Mouse (Mus musculus): ENCODE results near the gene Zc2hc1b.
"Not testable (repeated sequence)": the region's sequence is repeated elsewhere in the genome, so short reads cannot be mapped to it uniquely, and the experiment has no call there.

Zc2hc1b gene
- long read RNA-seq, experiment 1, result 0 reads
- long read RNA-seq, experiment 2, result 0 reads

DNA sequence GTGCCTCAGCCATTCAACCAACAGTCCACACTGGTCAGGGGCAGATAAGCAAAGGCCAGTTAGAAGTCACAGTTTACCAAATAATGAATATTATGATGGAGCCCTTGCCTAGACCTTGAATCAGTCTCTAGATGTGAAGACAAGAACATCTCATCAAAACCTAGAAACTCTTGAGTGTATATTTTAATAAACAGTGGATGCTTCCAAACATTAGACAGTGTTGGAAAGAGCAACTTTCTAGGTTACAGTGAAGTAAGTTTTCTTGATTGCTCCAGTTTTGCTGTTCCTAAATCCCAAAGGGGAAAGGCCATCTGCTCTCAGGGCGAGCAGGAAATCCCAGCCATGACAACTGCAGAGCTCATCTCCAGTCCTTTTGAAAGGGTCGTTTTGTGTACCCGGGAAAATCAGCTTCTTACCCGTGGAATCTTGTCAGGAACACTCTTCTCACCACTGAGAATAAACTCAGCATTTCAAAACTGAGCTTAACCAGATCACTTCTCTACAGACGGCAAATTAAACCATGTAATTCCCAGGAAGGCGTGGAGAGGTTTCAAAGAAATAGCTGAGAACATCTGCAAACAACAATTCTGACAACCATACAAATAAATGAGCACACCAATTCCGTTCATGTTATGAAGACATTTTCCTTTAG, at the start of gene Zc2hc1b:
Gene Zc2hc1b, minus strand, starts transcription at position 51 of the 652 bp plus-strand sequence.
- intact Hi-C loops (cut with DNase I), result no loop called here

- intact Hi-C loops (cut with DNase I), result no loop called here
Measured at GRCm38 (mm10) chr10:13225377-13226063, 47.7 kb upstream of the Zc2hc1b start.

DNA sequence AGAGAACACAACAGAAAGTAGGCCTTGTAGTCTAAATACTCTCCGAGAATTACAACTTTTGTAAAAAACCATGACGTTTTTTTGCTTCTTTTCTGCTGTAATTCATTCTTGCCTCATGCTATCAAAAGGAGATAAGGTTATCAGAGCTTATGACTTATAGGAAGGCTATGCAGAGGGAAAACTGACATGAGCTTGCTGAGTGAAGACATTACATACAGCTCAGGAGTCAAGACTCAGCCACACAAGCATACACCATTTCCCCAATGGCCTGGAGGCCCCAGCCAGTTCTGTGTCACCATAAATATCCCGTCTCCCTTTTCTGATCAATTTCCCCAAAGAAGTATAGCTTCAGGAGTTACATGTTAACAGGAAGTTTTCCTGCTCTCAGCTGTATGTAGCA, 44.3 kb upstream of the Zc2hc1b start:
- intact Hi-C loops (cut with DNase I), result no loop called here

GRCm38 (mm10) chr10:13220061-13220460, 42.2 kb upstream of the Zc2hc1b start:
- intact Hi-C loops (cut with DNase I), result no loop called here

GRCm38 (mm10) chr10:13213956-13214355, 36.1 kb upstream of the Zc2hc1b start:
- intact Hi-C loops (cut with DNase I), result no loop called here

DNA sequence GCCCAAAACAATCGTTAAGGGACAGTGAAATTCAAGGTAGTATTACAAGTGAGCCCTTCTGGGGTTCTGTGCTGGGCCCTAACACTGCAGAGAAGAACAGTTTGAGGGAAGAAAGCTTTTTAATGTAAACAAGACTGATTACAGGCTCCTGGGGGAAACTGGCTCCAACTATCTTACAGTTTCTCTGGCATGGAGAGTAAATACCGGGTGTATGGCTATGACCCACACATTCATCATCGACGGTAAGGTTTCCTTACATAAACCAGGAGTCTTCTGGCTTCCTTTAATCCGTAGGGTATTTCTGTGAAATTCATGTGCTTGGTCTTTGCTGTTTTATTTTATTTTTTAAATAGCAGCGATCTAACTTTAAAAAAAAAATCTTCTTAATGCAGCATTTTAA, 35.0 kb upstream of the Zc2hc1b start:
- intact Hi-C loops (cut with DNase I), result no loop called here

GRCm38 (mm10) chr10:13212326-13212725, 34.5 kb upstream of the Zc2hc1b start:
- intact Hi-C loops (cut with DNase I), result no loop called here

DNA sequence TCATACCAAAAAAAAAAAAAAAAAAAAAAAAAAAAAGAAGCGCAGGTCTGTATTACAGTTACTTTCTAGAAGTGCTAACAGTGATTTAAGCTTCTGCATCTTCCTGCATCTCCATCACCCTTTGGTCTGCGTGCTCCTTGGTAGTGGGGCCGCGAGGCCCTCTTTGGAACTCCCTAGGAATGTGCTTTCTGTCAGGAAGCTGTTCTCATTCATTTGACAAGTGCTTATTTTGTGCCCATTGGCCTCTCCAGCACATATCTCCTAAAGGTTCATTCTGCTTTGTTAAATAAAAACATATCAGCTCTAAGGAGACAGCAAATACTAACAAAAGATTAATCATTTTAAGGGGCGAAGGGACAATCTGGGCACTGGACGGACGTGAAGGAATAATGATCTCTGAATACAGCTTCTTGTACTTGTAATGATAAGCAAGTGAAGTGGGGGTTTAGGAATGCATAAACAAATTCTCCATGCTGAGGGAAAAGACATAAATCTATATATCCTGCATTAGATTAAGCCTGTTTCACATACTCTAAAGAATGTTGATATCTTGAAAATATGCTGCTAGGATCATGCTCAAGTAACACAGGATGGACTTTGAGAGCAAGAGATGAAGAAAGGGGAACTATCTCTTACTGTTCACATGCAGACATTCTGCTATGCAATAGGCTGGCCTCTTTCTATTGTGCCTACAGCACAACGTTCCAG, 32.3 kb upstream of the Zc2hc1b start:
- intact Hi-C loops (cut with DNase I), result no loop called here

- intact Hi-C loops (cut with DNase I), result no loop called here
Measured at GRCm38 (mm10) chr10:13209506-13209905, 31.7 kb upstream of the Zc2hc1b start.

DNA sequence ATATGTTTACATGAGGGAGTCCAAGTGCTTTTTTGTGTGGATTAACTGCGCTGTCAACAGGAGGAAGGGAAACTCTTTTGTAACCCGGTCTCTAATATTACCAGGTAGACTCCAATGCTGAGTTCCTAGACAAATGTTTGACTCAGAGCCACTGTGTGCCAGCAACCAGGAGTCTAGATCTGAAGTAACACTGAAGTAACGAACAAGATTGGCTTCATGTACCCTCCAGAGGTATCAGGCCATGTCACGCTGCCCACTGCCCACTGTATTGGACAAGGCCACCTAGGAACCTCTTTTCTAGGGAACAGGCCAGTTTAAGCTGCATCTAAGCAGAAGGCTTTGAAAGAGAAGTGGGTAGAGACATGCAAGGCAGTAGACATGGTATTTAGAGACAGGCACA, 31.2 kb upstream of the Zc2hc1b start:
- intact Hi-C loops (cut with DNase I), result no loop called here

DNA sequence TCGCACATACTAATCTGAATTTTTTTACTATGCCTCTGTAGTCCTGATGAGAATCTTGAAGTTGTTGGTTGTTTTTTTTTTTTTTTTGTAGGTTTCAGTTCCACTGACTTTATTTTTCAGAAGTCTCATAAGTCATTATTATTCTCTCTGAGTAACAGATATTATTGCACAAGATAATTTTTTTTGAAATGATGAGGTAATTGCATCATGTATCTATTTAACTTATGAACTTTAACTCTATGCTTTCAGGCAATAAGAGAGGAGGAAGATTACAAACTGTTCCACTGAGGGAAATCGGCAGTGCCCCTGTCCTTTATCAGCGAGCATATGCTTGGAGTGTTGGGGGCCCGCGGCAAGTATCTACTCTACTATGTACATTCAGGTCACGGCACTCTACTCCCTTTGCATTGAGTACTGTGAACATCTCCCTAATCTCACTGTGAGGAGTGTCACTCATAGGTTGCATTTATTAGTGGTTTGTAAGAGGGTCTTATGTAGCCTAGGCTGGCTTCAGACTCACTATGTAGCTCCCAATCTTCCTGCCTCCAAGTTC, 24.0 kb upstream of the Zc2hc1b start:
- intact Hi-C loops (cut with DNase I), result no loop called here

- intact Hi-C loops (cut with DNase I), result no loop called here
Measured at GRCm38 (mm10) chr10:13200862-13201261, 23.0 kb upstream of the Zc2hc1b start.

DNA sequence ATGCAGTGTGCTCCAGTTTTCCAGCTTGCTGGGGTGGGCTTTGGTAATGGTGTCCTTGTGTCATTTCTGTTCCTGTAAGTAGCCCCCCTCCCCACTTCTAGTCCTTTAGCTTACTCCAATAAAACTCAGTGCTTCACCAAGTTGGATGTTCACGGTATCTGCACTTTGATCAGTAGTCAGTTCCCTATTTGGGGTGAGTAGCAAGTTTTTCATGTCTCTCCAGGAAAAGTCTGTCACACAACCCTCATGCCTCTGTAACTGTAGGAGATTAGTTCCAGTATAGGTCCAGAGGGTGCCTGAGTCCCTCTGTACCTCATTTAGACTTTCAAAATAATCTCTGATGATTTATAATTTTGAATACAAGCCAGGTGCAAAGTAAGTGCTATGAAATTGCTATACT, 21.4 kb upstream of the Zc2hc1b start:
- intact Hi-C loops (cut with DNase I), result no loop called here

DNA sequence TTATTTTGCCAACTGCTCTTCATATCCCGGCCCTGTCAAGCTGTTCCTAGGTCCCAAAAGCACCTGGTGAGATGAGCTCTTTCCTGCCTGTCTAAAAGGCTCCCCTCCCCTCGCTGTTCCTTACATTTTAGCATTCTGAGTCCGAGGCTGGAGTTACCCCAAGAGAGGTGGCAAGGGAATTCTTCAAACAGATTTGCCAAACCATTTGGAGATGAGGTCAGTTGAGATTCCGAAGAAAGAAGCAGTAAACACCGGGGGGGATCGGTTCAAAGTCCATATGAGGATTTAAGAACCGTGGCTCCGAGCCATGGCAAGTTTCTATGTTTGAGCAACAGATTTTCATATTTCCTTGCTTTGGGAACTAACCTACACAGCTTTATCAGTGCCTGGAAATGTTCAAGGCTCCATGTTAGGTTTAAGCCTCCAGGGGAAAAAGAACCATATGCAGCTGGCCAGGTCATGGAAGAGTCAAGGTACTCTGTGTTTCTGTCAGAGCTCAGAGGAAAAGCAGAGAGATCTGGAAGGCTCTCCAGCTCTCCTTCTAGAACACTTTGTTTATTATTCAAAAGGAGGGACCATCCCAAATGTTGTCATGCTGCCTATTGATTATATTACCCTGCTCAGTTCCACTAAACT, 19.2 kb upstream of the Zc2hc1b start:
- intact Hi-C loops (cut with DNase I), result no loop called here

DNA sequence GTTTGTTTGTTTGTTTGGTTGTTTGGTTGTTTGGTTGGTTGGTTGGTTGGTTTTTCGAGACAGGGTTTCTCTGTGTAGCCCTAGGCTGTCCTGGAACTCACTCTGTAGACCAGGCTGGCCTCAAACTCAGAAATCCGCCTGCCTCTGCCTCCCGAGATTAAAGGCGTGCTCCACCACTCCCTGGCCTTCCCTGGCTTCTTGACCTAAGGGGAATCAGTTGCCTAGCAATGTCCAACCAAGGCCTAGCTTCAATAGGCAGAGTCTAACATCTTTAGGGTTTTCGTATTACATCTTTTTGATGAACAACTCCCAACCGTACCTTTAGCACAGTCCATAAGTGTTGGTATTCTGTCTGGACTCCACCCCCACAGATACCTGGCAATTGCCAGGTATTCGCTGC, 15.7 kb upstream of the Zc2hc1b start:
- intact Hi-C loops (cut with DNase I), result not testable (repeated sequence)

DNA sequence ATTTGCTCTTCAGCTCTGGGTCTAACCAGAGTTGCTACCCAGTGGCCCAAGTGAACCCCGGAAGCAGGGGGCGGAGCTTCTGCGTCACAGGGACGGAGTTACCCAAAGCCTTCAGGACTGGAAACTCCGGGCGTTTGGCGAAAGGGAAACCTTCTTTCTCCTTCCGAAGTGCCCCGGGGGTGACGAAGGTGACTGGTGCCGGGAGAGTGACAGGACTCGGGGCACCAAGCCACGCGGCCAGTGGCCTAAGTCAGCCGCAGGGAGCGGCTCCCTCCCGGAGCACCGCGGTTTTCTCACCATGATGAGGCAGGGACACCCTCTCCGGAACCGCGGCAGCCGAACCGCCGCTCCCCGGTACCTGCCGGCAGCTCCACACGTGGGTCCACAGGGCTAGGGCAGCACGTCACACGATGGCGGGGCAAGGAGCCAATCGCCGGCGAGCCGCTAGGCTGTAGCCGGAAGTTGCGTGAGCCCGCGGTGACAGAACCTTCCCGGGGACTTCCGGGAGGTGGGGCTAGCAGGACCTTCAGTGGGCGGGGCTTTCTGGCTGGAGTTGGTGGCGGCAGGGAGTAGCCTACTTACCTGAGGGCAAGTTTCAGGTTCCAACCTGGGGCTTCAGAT, 15.0 kb upstream of the Zc2hc1b start, which contains the start of gene Ltv1:
Gene Ltv1, minus strand, starts transcription at position 438 of the 621 bp plus-strand sequence.
- intact Hi-C loops (cut with DNase I), result no loop called here

DNA sequence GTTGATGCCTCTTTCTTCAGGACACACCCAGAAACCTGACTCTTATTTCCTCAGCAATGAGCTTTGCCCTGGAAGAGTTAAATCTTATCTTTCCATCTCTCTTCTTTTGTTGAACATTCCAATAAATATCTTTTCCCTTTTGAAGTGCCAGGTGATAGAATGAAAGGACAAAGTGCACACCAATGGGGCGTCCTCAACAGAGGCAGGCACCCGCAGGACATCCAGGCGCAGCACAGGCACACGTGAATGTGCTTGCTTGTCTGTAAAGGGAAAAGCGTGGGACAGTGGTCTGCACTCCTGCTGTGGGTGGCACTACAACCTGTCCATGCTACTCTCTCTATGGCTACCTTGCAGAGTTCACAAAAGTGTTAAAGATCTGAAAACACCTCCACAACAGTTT, 12.1 kb upstream of the Zc2hc1b start:
- intact Hi-C loops (cut with DNase I), result no loop called here

- intact Hi-C loops (cut with DNase I), result no loop called here
Measured at GRCm38 (mm10) chr10:13186754-13187153, 8.9 kb upstream of the Zc2hc1b start.

GRCm38 (mm10) chr10:13184170-13184766, 6.4 kb upstream of the Zc2hc1b start:
- intact Hi-C loops (cut with DNase I), result no loop called here

DNA sequence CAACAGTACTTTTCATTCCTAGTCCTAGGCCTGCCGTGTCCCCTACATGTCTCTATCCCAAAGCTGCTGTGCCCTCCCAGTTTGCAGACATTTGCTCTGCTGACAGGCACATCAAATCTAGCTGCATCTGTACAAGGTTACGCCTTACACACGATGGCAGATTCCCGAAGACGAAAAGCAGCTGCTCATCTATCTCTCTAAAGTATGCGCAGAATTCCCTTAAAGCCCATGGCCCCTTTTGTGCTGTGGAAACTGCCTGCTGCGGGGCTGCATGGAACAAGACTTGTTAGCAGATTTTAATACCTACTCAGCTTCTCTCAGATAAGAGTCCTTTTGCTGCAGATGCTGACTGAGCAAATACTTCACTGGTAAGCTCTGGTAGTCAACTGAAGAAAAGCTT, 2.4 kb upstream of the Zc2hc1b start:
- intact Hi-C loops (cut with DNase I), result no loop called here

- intact Hi-C loops (cut with DNase I), result no loop called here
Measured at GRCm38 (mm10) chr10:13175866-13176265, 2.0 kb downstream of the Zc2hc1b start.
